Mouse (Mus musculus) retina, postnatal 1 day (tissue): Measurements from ENCODE around the gene Plb1.

ENCODE experiments used
- DNase-seq: peaks from one replicate; pipeline ENCODE4 v3.0.0-alpha.2; 2012

Plb1 gene

DNA sequence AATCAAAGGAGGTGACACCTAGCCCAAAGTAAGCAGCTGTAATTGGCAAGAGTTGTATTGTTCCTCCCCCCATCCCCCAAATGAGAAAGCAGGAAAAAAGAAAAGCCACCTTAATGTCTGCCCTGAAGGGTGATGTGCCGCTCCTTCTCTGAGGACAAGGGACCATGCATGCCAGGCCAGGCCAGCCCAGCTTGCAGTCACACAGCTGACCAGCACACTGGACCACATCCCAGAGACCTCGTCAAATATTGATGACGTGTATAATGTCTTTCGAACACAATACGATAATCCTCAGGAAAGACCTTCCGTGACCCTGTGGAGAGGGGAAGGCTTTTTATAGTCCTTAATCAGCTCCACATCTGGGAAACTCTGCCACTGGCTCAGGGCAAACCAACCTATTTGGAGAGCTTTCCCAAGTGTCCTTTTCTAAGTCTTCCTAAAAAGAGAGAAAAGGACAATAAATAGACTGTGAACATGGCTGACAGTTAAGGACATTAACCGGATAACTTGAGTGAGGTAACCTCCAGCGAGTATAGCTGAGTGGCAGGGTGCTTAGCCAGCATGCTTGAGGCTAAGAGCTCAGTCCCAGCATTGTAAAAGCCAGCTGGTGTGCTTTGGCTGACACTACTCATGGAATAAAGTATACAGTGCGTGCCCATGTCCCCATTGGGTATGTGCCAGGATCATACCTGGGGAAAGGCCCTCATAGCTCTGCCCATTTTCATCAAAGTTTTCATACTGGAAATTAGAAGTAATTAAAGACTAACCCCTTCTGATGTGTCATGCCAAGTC is 162.8 kb downstream of the Plb1 start:
- no peak for DNase-seq

DNA sequence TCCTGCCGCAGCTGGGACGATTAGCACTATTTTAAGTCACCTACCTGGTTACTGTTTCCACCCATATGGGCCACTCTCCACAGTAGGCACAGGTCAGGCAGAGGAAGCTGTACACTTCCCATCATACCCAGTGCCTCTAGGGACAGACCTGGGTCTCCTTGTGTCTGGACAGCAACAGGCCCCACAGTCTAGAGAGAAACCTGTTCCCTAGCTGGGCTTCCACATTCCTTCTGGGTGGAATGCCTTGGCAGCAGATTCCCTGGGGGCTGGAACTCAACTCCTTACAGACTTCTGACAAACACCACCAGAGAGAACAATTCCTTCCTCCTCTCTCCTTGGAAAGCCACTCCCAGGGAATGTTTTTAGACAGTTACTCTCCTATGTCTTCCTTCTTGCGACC is 165.2 kb downstream of the Plb1 start:
- no peak for DNase-seq

DNA sequence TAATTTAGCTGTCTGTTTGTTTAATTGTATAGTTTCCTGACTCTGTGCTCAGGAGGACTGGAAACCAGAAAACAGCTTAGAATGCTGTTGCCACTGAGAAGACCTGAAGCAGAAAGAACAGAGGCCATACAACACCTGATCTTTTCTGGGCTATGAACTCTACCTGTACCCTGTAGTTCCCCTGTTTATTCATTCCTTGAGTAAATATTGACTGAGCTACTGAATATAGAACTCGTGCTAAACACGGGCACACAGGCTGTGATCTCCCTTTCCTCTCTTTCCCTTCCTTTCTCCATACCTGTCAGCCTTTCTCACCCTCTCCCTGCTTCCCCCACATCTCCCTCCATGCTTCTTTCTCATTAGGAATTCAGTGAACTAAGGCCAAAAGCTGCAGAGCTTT is 168.4 kb downstream of the Plb1 start:
- no peak for DNase-seq

DNA sequence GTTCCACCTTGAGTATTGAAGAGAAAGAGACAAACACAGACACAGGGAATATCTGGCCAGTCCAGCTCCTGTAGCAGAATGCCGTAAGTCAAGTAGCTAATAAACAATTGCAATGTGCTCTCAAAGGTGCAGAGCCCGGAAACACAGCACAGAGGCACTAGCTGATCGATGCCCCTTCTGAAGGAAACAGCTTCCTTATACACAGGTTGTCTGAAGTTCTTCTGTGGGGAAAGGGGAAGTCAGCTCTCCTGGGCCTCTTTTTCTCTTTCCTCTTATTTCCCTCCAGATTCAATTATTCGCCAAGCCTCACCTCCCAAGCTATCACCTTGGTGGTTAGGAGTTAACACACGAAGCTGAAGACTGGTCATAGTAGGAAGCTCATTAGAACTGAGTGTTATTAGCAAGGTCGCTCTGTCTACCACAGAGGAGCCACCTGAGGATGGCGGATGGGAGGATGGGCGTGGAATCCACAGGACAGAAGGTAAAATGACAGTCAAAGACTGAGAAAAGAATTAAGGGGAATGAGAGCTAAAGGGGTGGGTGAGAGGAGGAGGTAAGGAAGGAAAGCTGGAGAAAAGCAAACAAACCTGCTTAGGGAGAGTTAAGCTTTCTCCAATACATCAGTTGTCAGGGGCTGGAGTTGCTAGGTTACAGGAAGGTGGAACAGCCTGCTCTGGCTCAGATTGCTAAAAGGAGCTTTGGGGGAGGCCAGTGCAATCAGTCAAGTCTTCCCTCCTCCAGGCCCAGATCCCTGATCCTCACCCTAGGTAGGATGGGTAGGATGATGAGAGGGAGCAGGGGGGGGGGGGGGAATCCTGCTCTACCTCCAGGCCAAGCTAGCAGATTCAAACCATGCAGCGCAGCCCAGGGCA is 170.8 kb downstream of the Plb1 start:
- DNase-seq, result no peak

DNA sequence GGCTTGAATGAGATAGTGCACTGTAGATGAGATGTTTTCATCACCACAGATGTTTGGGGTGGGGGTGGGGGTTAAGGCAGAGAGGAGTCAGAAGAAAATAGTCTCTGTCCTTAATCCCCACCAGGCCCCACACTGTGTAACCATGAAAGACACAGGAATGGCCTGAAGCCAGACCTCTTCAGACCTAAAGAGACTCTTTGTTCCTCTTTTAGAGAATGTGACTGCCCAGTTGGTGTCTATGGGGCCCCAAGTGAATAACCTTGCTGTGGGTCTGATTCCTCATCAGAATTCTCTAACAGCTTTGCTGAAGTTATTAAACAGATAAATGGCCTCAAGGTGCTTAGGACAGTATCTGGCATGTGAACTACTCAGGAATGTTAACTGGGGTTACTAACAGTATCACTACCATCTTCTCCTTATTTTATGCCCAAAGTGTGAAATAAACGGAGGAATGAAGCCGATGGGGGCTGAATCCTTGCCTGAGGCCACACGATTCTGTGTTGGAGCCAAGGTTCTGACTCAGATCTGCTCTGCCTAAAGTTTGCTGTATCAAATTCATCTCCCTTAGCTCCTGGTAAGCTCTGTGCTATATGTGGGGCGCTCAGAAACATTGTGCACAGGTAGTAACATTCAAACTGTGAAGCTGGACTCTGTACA is 172.8 kb downstream of the Plb1 start:
- no peak for DNase-seq

DNA sequence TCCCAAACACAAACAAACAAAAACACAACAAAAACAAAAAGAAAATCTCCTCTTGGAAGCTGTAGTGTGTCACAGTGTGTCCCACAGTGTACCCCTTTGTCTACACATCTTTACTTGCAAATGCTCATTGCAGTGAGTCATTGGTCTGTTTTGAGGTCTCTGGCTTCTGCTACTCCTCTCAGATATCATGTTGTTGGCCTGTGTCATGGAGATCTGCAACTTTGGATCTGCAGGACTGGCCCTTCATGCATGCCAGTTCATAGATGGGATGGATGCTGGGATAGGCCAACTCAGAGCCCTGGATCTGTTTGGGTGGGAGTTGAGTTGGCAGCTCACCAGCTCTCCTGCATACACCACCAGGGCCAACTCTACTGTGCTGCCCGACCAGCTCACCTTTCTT is 176.3 kb downstream of the Plb1 start:
- DNase-seq, result no peak

DNA sequence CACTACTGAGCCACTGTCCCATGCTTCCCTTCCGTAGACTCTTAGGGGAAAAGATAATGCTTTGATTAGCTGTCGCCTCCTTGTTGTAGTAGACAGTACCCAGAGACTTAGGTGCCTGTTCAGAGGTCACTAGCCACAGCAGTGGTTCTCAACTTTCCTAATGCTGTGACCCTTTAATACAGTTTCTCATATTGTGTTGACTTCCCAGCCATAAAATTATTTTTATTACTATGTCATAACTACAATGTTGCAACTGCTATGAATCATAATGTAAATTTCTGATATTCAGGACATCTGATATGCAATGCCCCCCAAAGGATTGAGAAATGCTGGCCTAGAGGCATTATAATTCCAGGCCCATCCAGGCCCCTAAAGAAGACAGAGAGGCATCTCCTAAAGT is 177.2 kb downstream of the Plb1 start:
- DNase-seq, result no peak

DNA sequence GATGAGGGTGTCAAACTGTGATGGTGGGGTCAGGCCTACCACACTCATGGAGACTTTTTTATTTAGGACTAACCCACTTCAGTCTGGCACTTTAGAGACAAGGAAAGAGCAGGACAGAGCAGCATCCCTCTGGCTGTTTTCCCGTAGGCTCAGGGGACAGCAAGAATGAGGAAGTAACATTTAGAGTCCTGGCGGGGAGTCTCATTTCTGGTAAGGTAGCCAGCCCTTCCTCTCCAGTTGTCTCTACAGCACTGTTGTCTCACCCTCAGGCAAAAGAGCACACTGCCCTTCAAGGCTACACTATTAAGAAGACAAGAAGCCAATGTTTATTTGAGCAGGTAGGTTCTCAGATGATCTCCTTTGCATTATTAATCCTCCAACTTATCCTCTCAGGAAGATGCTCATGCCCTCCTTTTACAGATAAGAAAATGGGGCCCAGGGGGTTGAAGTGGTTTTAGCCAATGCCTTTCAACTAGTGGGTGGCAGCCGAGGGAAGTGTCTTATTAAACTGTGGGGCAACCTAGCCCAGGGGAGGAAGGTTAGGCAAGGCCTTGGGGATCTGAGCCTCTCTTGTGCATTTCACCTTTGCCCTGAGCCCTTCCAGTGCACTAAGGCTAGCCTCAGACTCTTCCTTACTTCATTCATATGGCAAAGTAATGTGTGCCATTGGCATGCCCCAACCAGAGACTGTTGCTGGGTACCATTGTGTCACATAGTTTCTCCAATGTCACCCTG is 178.6 kb downstream of the Plb1 start:
- no peak for DNase-seq

DNA sequence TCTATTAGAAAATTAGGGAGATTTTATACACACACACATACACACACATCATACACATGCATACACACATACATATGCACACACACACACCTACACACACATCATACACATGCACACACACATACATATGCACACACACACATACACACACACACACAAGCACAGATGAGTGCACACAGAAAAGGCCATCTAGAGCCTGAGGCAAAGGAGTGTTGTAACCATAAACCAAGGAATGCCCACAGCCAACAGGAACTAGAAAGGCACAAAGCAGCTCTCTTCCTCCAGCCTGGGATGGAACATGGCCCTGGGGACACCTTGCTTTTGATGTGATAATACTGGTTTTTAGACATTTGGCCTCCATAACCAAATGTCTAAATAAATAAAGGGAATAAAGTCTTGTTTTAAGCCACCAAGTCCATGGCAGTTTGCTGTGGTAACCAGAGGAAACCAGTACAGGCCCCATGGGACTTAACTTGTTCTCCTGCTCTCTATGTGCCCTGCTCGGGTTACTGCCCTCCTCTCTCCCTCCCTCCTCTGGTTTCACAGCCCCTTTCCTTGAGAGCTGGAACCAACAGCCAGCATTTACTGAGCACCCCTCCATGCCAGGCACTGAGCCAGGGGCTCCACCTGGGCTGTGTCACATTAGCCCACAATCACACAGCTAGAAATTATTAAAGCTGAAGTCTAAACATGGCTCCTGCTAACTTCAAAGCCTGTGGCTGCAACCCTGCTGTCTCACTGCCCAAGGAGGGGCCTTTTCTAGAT is 179.9 kb downstream of the Plb1 start:
- no peak for DNase-seq

DNA sequence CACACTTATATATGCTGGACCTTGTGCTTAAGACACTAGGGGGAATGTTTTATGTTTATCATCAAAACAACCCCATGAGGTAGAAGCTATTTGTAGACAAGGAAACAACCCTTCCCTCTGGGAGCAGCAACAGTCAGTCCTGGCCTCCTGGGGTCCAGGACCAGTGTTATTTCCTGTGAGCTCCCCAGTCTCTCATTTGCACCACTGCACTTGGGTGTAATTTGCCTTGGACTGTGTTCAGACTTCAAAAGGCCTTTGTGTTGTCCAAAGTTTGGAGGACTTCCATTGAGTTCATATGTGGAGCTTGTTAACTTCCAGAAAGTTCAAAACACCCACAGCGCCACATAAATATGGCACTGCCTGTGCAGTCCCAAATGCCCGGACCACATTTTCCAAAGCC is 180.6 kb downstream of the Plb1 start:
- DNase-seq, result no peak

DNA sequence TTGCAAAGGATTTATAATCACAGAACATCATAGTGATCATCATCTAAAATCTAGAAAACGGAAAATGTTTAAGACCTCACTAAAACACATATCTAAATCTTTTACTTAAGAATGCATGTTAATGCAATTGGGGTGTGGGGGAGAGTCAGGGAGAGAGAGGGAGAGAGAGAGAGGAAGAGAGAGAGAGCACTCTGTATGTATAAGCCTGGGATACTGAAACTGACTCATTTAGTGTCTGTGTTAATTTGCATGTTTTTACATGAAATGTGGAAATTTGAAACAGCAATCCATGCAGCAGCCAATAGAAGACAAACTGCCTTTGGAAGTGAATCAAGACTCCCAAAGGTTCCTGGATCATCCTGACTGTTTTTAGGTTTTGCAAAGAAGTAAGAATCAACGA is 181.1 kb downstream of the Plb1 start:
- no peak for DNase-seq

DNA sequence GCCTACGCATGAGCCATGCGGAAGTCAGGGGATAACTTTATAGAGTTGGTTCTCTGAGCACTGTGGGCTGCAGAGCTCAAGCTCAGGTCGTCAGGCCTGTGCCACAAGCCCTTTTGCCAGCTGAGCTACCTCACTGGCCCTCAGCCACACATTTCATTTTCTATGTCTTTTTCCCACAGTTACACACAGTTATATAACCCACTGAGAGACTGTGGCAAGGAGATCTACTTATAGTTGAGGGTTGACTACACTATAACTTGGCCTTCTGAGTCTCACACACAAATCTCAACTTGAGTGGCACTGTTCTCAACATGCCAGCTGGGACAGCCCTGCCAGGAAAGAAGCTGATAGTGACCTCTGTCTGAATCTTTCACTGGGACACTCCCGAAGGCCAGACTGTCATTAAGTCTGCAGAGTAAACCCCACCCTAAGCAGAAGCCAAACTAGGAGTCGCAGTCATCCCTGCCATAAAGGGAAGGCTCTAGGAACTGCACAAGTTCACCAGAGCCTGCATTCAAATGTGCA is 182.0 kb downstream of the Plb1 start:
- no peak for DNase-seq

DNA sequence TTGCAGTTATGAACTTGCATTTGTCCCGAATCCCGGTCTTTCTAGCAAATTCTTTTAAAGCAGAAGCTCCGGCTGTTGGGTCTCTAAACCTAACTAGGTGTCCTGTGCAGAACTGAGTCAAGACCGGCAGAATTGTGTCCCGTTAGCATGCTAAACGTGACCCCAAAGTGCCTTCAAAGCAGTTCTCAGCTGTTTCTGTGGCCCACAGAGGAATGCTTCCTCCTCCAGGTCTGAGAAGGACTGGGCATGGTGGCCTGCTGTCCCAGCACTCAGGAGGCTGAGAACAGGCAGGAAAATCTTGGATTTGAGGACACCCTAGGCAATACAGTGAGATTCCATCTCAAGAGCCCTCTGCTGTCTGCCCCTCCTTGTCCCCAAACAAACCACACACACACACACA is 183.0 kb downstream of the Plb1 start:
- DNase-seq, result no peak
